Mouse (Mus musculus): Measurements from ENCODE around the gene Rnase9.

DNA sequence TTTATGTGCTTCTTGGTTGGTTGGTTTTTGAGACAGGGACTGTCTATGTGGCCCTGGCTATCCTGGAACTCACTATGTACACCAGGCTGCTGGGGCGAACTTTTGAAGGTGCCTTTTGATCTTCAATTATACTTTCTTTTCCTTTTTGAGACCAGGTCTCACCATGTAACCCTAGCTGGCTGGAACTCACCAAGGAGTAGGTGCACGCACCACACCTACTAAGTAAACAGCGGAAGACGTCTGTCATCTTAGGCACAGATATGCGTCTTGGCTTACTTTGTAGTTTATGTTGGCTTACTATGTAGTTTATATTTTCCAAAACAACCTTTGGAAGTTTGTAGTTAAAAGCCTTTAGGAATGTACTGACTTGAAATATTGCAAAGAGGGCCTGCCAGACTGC lies 27.3 kb upstream of the Rnase9 start:
- TF ChIP-seq MAFK (IDR thresholded peaks at IDR 0.05; ENCODE audit: insufficient read depth, low read depth, low read length) (no peak), HCFC1 (IDR thresholded peaks at IDR 0.05; ENCODE audit: borderline replicate concordance, insufficient read depth, low read length) (no peak)

Data from ES-E14 (cell line).